In the genomic region with DNA sequence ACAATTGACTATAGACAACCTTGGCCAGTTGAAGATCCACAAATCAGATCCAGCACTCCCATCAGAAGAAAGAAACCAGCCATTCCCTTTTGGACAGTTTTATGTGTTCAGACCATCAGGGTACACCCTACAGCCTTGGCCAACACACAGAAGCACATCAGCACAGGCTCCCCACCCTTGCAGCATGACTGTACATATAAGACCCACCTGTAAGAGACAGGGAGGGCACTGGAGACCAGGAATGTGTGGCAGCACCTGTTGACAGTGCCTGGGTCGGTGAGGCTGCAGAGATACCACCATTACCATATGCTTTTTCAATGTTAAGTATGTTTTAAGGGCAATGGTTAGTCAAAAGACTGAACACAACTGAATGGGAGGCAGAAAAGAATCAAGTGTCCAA, we compare ENCODE assay signal across 32 mouse cellular contexts. TPM values are rescaled to one million over a fixed set of nuclear protein-coding genes. Genes with fewer than 3 reads are reported as not detected.
DNase-seq lines count a peak whose midpoint lies in the region; ATAC-seq and TF ChIP-seq lines count a peak whose summit lies in the region.
"Had no signal": no experiment of that assay in that cellular context is flagged by ENCODE, and none has a peak within 500 bp of the region (broad histone marks: within the 10 kb centered on the region; RNA-seq: fewer than 3 reads in every experiment).

No protein-coding gene starts in this region.

- TF ChIP-seq POLR2A in myocyte (IDR thresholded peaks at IDR 0.05; ENCODE audit: insufficient read length, low read depth) = peak; percentile 27

- no peak for TF ChIP-seq CTCF in forebrain, postnatal 0 days (IDR thresholded peaks at IDR 0.05; ENCODE audit: low read depth)

- peaks cover 18% of the 10 kb centered on the region for H3K79me2 ChIP-seq in myocyte (ENCODE audit: control insufficient read depth, insufficient read depth)

- peak; percentile 48 for DNase-seq in forebrain, embryonic 11.5 days (ENCODE audit: low spot score)
- no peak for DNase-seq in forebrain, postnatal 0 days
- peak; percentile 7 for DNase-seq in layer of hippocampus, adult 11-12 months (ENCODE audit: low spot score)
- no peak for DNase-seq in layer of hippocampus, postnatal 36 days
- DNase-seq: adrenal gland, adult 8-10 months; adrenal gland, postnatal 25 days; B cell, adult 2 months; cerebellum, adult 11-12 months; cerebellum, adult 8-10 months; cerebellum, postnatal 10 days; gastrocnemius, adult 2 months; gastrocnemius, postnatal 14 days; heart, adult 18-20 months; heart, postnatal 14 days; heart, postnatal 4 days; kidney, adult 11 months had no signal

- peaks cover 13% of the 10 kb centered on the region for H3K4me1 ChIP-seq in forebrain, embryonic 11.5 days (replicated peaks; ENCODE audit: control insufficient read depth, insufficient read depth, low read length)
- peaks cover 13% of the 10 kb centered on the region; the same call in 1 of the 2 replicates for H3K4me1 ChIP-seq in forebrain, postnatal 0 days (ENCODE audit: insufficient read depth)

- 91% methylated on average over 1 of the region's 1 CpGs for WGBS in forebrain, embryonic 11.5 days
- whole genome bisulfite sequencing in forebrain, postnatal 0 days = 89% methylated on average over 1 of the region's 1 CpGs

- no peak overlapping the region for H3K9ac ChIP-seq in forebrain, embryonic 11.5 days (ENCODE audit: low read length)
- no peak overlapping the region for H3K9ac ChIP-seq in forebrain, postnatal 0 days
- H3K9ac ChIP-seq: embryonic facial prominence, embryonic 12.5 days; embryonic facial prominence, embryonic 15.5 days; forebrain, embryonic 12.5 days; forebrain, embryonic 15.5 days; heart, embryonic 13.5 days; hindbrain, embryonic 14.5 days had no signal

- H3ac ChIP-seq in myocyte (ENCODE audit: control insufficient read depth, insufficient read length) = no peak overlapping the region

- no peak overlapping the region for H3K27ac ChIP-seq in forebrain, embryonic 11.5 days (ENCODE audit: low read depth, low read length)
- H3K27ac ChIP-seq in forebrain, postnatal 0 days (ENCODE audit: low read depth, low read length) = no peak overlapping the region
- H3K27ac ChIP-seq: embryonic facial prominence, embryonic 12.5 days; embryonic facial prominence, embryonic 15.5 days; forebrain, embryonic 12.5 days; forebrain, embryonic 15.5 days; gastrocnemius, adult 2 months; heart, embryonic 10.5 days; heart, embryonic 13.5 days; hindbrain, embryonic 14.5 days; hindbrain, postnatal 0 days had no signal

- no peaks in the 10 kb centered on the region for H3K9me3 ChIP-seq in forebrain, embryonic 11.5 days (ENCODE audit: control insufficient read depth, low read length)
- H3K9me3 ChIP-seq in forebrain, postnatal 0 days (ENCODE audit: low read length) = no peaks in the 10 kb centered on the region
- H3K9me3 ChIP-seq: embryonic facial prominence, embryonic 12.5 days; embryonic facial prominence, embryonic 15.5 days; forebrain, embryonic 12.5 days; forebrain, embryonic 15.5 days; heart, embryonic 10.5 days; heart, embryonic 13.5 days had no signal

- H3K27me3 ChIP-seq in forebrain, embryonic 11.5 days (ENCODE audit: control insufficient read depth, insufficient read depth, low read length) = no peaks in the 10 kb centered on the region
- H3K27me3 ChIP-seq in forebrain, postnatal 0 days (ENCODE audit: insufficient read depth, low read length) = no peaks in the 10 kb centered on the region
- no peaks in the 10 kb centered on the region for H3K27me3 ChIP-seq in myocyte (ENCODE audit: control insufficient read depth, insufficient read depth, insufficient read length)
- H3K27me3 ChIP-seq: embryonic facial prominence, embryonic 12.5 days; embryonic facial prominence, embryonic 15.5 days; forebrain, embryonic 12.5 days; forebrain, embryonic 15.5 days; heart, embryonic 13.5 days had no signal

- no peak overlapping the region for H3K4me2 ChIP-seq in forebrain, embryonic 11.5 days (ENCODE audit: low read depth, low read length, severe bottlenecking)
- no peak overlapping the region for H3K4me2 ChIP-seq in forebrain, postnatal 0 days (ENCODE audit: low read depth)
- H3K4me2 ChIP-seq in myocyte (ENCODE audit: low read depth) = no peak overlapping the region
- H3K4me2 ChIP-seq: embryonic facial prominence, embryonic 12.5 days; embryonic facial prominence, embryonic 15.5 days; forebrain, embryonic 12.5 days; forebrain, embryonic 15.5 days; heart, embryonic 13.5 days; hindbrain, embryonic 14.5 days had no signal

- H3K4me3 ChIP-seq in forebrain, embryonic 11.5 days (ENCODE audit: low read depth, low read length) = no peak overlapping the region
- no peak overlapping the region for H3K4me3 ChIP-seq in forebrain, postnatal 0 days (ENCODE audit: low read depth, low read length)
- H3K4me3 ChIP-seq in myocyte = no peak overlapping the region
- H3K4me3 ChIP-seq: embryonic facial prominence, embryonic 12.5 days; embryonic facial prominence, embryonic 15.5 days; forebrain, embryonic 12.5 days; forebrain, embryonic 15.5 days; gastrocnemius, adult 2 months; heart, embryonic 10.5 days; heart, embryonic 13.5 days had no signal

- no peak for ATAC-seq in forebrain, embryonic 11.5 days (replicated peaks; ENCODE audit: low FRiP score)
- ATAC-seq in forebrain, postnatal 0 days = no peak
- no peak for ATAC-seq in frontal cortex, adult (ENCODE audit: low TSS enrichment)
- ATAC-seq: activated CD4-positive, CD25-positive, alpha-beta regulatory T cell, adult 4 months; forebrain, embryonic 15.5 days; hindbrain, postnatal 0 days; inflammation-experienced regulatory T-cells, adult 6 months had no signal

- H3K36me3 ChIP-seq in forebrain, embryonic 11.5 days (ENCODE audit: control insufficient read depth, insufficient read depth, low read length) = peaks cover 31% of the 10 kb centered on the region
- peaks cover 76% of the 10 kb centered on the region for H3K36me3 ChIP-seq in forebrain, postnatal 0 days (ENCODE audit: insufficient read depth)
- H3K36me3 ChIP-seq in myocyte (ENCODE audit: control insufficient read depth, insufficient read depth) = peaks cover 48% of the 10 kb centered on the region

TF ChIP-seq in myocyte, 11 proteins besides CTCF, POLR2A, EP300 and RAD21:
- no peak for TF ChIP-seq POLR2AphosphoS2 (IDR thresholded peaks at IDR 0.05; ENCODE audit: insufficient read length, low read depth)
- no peak for TF ChIP-seq E2F4 (IDR thresholded peaks at IDR 0.05; ENCODE audit: insufficient read depth)
- TF ChIP-seq MYOG (IDR thresholded peaks at IDR 0.05; ENCODE audit: control insufficient read depth in 1 of 3, insufficient read depth in 1 of 3, insufficient read length in 2 of 3, low read depth in 2 of 3) = no peak
- TF ChIP-seq TCF12 (IDR thresholded peaks at IDR 0.05; ENCODE audit: insufficient read depth, poor library complexity, severe bottlenecking) = no peak
- no peak for TF ChIP-seq REST (IDR thresholded peaks at IDR 0.05; ENCODE audit: insufficient read depth, insufficient read length)
- TF ChIP-seq CEBPB (IDR thresholded peaks at IDR 0.05; ENCODE audit: insufficient read depth, poor library complexity, severe bottlenecking) = no peak
- TF ChIP-seq TCF3 (IDR thresholded peaks at IDR 0.05; ENCODE audit: insufficient read length, low read depth) = no peak
- TF ChIP-seq SRF (IDR thresholded peaks at IDR 0.05; ENCODE audit: control insufficient read depth, insufficient read length, low read depth) = no peak
- TF ChIP-seq MYOD1 (IDR thresholded peaks at IDR 0.05; ENCODE audit: control insufficient read depth in 1 of 3, insufficient read length in 2 of 3, low read depth in 2 of 3) = no peak

RNA-seq across cellular contexts. Expression of a gene that starts 4.3 kb away (rescaled TPM):
- 6.2 TPM in 1 of 2 replicates, not detected in the other for polyA plus RNA-seq in forebrain, embryonic 11.5 days (2014; fragmentation: Nextera tagmentation; extraction: Ambion mirVana)
- total RNA-seq in forebrain, postnatal 0 days (2014; rRNA removed) = not detected in 2 replicates
- polyA plus RNA-seq in forebrain, postnatal 0 days (2015; fragmentation: Nextera tagmentation; extraction: Ambion mirVana) = 1.3 and 3.1 TPM in 2 replicates
- total RNA-seq in layer of hippocampus, postnatal 36 days (2021) = not detected
- polyA plus RNA-seq in myocyte (2012; fragmentation: generic; extraction: Trizol) = 0.08 TPM
- total RNA-seq: adrenal gland, adult 8-10 months; adrenal gland, postnatal 25 days; gastrocnemius, adult 2 months; gastrocnemius, postnatal 14 days; gastrocnemius, postnatal 4 days; heart, adult 18-20 months; heart, postnatal 14 days; heart, postnatal 4 days; hindbrain, postnatal 0 days had no signal
- polyA plus RNA-seq: activated CD4-positive, CD25-positive, alpha-beta regulatory T cell, adult 4 months; brain, embryonic 14.5 days; forebrain, embryonic 12.5 days; frontal cortex, adult 2 months; heart, embryonic 16.5 days; hindbrain, embryonic 14.5 days; inflammation-experienced regulatory T-cells, adult 6 months had no signal

RNA-seq across cellular contexts. Expression of a gene that starts 5.3 kb away (rescaled TPM):
- polyA plus RNA-seq in forebrain, embryonic 11.5 days (2014; fragmentation: Nextera tagmentation; extraction: Ambion mirVana) = 1,172 and 1,252 TPM in 2 replicates
- 171 and 209 TPM in 2 replicates for total RNA-seq in forebrain, postnatal 0 days (2014; rRNA removed)
- polyA plus RNA-seq in forebrain, postnatal 0 days (2015; fragmentation: Nextera tagmentation; extraction: Ambion mirVana) = 428 and 477 TPM in 2 replicates
- total RNA-seq in layer of hippocampus, postnatal 36 days (2021) = 10 to 100 TPM; 85.1 to 90.7 TPM
- polyA plus RNA-seq in myocyte (2012; fragmentation: generic; extraction: Trizol) = 150 TPM

RNA-seq across cellular contexts. Expression of a gene that starts 5.4 kb away (rescaled TPM):
- polyA plus RNA-seq in forebrain, embryonic 11.5 days (2014; fragmentation: Nextera tagmentation; extraction: Ambion mirVana) = 110 TPM in 2 replicates
- 74.9 and 82.4 TPM in 2 replicates for total RNA-seq in forebrain, postnatal 0 days (2014; rRNA removed)
- polyA plus RNA-seq in forebrain, postnatal 0 days (2015; fragmentation: Nextera tagmentation; extraction: Ambion mirVana) = 66.7 and 67.2 TPM in 2 replicates
- 10 to 100 TPM; 48.9 to 64.1 TPM for total RNA-seq in layer of hippocampus, postnatal 36 days (2021)
- polyA plus RNA-seq in myocyte (2012; fragmentation: generic; extraction: Trizol) = 47.8 TPM

RNA-seq across cellular contexts. Expression of a gene that starts 18.9 kb away (rescaled TPM):
- polyA plus RNA-seq in forebrain, embryonic 11.5 days (2014; fragmentation: Nextera tagmentation; extraction: Ambion mirVana) = 15.8 and 18.6 TPM in 2 replicates
- 27.5 and 35.5 TPM in 2 replicates for total RNA-seq in forebrain, postnatal 0 days (2014; rRNA removed)
- 16.4 and 17.9 TPM in 2 replicates for polyA plus RNA-seq in forebrain, postnatal 0 days (2015; fragmentation: Nextera tagmentation; extraction: Ambion mirVana)
- 10 to 100 TPM; 68.5 to 70.0 TPM for total RNA-seq in layer of hippocampus, postnatal 36 days (2021)
- polyA plus RNA-seq in myocyte (2012; fragmentation: generic; extraction: Trizol) = 26.1 TPM

RNA-seq across cellular contexts. Expression of a gene that starts 35.2 kb away (rescaled TPM):
- polyA plus RNA-seq in forebrain, embryonic 11.5 days (2014; fragmentation: Nextera tagmentation; extraction: Ambion mirVana) = 49.1 and 52.4 TPM in 2 replicates
- total RNA-seq in forebrain, postnatal 0 days (2014; rRNA removed) = 38.5 and 47.6 TPM in 2 replicates
- 18.5 and 24.5 TPM in 2 replicates for polyA plus RNA-seq in forebrain, postnatal 0 days (2015; fragmentation: Nextera tagmentation; extraction: Ambion mirVana)
- 10 to 100 TPM; 45.1 to 50.2 TPM for total RNA-seq in layer of hippocampus, postnatal 36 days (2021)
- 11.9 TPM for polyA plus RNA-seq in myocyte (2012; fragmentation: generic; extraction: Trizol)

Comparison
In these comparisons a context has a peak if more than half of its experiments do, and no peak if none do; other contexts are left out.
1. DNase-seq: peak in forebrain, embryonic 11.5 days (single experiment) and layer of hippocampus, adult 11-12 months (single experiment); none in forebrain, postnatal 0 days (single experiment) and layer of hippocampus, postnatal 36 days (0 of 2).